Mouse (Mus musculus): ENCODE results near the gene Itln1. TPM values are rescaled to one million over a fixed set of nuclear protein-coding genes. Genes with fewer than 3 reads are reported as not detected.
"Not testable (repeated sequence)": the region's sequence is repeated elsewhere in the genome, so short reads cannot be mapped to it uniquely, and the experiment has no call there.

Itln1 gene
- total RNA-seq, 4 experiments from 2014 or later, result not detected

DNA sequence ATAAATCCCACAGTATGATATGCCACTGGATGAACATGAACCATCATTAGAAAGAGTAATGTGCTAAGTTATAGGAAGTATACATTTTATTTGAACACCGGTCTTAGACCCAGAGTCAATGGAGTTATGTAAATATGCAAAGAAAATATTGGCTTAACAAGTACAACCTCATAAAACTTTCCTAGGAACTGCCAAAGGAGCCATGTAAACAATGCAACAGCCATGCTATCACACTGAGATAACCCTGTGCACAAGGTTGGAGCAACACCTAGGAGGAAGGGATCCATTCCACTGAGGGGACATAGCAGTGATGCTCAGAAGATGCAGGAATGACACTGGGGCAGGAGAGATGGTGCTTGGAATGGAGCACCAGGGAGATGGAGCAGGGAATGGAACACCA is 21.3 kb downstream of the Itln1 start:
- DNase-seq (ENCODE audit: low spot score), result no peak

DNA sequence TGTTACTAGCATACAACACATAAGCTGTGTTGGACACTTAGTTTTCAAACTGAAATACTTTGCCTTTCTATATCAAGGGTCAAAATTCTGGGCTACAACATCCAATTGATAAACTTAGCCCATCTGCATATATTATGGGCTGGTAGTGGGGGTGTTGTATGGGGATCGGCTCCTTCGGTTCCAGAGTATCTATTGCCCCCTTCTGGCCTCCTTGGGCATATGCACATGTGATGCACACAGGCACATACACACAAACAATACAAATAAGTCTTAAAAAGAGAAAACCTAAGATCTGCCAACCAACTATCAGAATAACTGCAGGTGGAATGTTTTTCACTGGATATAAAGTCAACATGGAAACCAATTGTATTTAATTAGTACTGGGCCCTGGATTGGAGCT is 21.9 kb downstream of the Itln1 start:
- DNase-seq (ENCODE audit: low spot score), result no peak

DNA sequence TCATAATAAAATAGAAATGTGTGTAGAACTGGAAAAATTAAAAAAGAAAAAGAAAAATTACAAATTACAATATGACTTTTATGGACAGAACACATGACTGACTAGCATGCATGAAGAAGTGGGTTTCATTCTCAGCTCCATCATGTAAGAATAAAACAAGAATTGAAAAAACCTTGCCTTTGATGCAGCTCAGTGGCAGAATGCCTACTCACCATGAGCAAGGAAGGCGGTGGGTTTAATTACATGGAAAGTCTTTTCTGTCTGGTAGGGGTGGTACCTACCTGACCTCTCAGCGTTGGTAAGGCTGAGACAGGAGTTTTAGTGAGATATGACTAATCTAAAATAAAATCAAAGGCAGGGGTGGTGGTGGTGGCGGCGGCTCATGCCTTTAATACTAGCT is 30.5 kb downstream of the Itln1 start:
- DNase-seq (ENCODE audit: low spot score), result no peak

DNA sequence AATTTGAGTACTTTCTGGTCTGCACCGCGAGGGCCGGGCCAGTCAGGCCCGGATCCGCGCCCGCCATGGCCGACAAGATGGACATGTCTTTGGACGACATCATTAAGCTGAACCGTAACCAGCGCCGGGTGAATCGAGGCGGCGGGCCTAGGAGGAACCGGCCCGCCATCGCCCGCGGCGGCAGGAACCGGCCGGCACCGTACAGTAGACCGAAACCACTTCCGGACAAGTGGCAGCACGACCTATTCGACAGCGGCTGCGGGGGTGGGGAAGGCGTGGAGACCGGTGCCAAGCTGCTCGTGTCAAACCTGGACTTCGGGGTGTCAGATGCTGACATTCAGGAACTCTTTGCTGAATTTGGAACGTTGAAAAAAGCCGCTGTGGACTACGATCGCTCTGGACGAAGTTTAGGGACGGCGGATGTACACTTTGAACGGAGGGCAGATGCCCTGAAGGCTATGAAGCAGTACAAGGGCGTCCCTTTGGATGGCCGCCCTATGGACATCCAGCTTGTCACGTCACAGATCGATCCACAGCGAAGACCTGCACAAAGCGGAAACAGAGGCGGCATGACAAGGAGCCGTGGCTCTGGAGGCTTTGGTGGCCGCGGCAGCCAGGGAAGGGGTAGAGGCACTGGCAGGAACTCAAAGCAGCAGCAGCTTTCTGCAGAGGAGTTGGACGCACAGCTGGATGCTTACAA is 31.4 kb downstream of the Itln1 start:
- DNase-seq (ENCODE audit: low spot score), result peak; percentile 65

DNA sequence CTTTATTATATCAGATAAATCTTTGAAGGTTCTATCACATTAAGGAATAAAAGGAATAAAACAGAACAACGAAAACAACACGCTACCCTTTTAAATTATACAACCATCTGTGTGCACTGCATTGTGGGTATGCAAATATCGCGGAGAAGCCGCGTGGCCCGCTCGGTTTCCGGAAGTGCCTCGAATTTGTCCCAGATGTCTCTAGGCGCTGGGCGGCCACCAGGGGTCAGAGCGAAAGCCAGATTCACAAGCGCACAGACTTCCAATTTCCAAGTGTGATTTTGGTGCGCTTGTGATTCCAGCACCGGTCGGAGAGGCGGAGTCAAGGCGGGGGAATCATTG is 31.9 kb downstream of the Itln1 start, which contains the start of gene Alyref2:
Alyref2 (plus strand) TSS at position 229 of the 342 bp plus-strand sequence.
- DNase-seq (ENCODE audit: low spot score), result peak; percentile 96

DNA sequence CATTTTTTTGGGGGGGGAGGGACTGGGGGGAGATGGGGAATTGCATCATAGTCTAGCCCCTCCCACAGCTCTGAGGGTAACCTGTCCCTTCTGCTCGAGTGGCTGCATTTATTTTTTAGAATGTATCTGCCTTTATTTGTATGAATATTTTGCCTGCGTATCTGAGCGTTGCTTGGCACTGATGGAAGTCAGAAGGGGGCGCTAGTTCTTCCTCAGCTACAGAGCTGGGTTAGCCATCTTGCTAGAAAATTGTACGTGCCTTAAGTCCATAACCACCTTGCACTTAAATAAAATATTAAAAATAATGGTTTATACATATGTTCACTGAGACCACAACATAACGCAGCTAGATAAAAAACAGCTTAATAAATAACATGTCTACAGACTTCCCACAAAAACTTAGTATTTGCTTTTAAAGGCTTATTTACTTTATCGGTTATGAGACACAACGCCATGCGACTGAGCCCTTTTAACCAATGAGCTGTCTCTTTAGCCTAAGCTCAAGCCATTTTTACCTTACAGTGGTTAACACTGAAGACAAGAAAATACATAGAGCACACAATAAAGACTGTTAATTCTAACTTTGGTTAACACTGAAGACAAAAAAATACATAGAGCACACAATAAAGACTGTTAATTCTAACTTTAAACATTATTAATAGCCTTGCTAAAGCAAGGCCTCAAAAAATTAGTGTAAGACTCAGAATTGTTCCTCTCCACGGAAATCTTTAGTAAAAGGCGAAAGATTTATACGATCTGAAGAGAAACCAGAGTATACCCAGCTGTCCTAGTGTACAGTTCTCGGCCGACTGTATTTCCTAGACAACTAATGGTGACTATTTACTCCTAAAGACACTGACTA is 32.5 kb downstream of the Itln1 start:
- DNase-seq (ENCODE audit: low spot score), result peak; percentile 49

DNA sequence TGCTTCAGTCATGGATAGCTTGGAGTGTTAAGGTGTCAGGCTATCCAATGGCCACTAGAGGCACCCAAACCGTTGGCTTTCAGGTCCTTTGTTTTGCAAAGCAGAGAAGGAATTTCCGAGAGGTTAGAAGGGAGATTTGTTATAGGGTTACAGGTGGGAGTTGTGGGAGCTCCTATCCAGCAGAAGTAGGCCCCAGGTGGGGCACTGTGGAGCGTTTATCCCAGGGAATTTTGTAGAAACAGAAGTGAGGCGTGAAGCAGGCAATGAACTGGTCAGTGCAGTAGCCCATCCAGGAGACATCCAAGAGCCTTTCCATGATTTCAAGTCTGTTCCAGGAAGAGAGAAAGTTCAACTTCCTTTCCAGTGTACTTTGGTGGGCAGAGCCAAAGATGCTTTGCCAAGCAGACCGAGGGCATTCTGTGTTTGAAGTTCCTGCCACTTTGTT is 33.4 kb downstream of the Itln1 start:
- DNase-seq (ENCODE audit: low spot score), result peak; percentile 26

DNA sequence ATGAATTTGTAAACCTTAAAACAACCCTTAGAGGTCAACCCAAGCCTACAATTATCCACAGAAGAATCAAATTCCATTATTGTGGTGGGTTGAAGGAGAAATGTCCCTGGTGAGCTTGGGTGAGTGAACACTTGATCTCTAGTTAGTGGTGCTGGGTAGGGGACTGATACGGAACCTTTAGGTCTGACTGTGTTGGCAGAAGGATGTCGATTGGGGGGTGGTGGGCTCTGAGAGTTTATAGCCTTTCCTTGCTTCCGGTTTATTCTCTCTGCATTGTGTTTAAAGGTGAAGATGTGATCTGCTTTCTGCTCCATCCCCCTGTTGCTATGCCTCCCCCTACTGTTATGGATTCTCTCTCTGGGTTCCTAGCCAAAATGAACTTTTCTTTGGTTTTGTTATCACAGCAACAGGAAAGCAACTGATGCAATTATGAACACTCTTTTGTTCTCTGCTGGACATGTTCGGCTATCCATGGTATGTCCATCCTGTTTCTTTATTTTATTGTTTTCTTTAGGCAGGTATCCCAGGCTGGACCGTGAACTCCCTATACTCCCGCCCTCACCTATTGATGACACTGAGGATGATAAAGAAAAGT is 34.0 kb downstream of the Itln1 start:
- DNase-seq (ENCODE audit: low spot score), result no peak

DNA sequence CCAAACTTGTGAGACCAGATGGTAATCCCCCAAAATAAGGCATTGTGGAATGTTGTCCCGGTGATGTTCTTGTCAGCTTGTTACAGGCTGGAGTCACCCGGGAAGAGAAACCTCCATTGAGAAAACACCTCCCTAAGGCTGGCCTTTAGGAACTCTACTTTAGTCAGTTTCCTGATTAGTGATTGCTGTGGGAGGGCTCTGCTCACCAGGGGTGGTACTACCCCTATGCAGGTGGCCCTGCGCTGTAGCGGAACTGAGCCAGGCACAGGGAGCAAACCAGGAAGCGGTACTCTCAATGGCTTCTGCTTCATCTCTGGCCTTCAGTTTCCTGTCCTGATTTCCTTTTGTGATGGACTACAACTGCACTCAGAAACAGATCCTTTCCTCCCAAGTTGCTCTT is 35.2 kb downstream of the Itln1 start:
- DNase-seq (ENCODE audit: low spot score), result no peak

DNA sequence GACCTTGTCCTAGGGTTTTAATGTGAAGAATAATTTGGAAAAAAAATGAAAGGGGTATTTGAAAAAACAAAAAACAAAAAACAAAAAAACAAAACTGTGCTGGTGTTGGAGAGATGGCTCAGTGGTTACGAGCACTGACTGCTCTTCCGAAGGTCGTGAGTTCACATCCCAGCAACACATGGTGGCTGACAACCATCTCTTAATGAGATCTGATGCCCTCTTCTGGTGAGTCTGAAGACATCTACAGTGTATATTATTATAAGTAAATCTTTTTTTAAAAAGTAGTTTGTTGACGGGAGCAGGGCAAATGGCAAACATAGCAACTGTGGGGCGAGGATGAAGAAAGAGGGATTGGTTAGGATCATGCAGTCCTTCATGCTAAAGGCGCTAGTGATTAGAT is 39.7 kb downstream of the Itln1 start:
- no peak for DNase-seq (ENCODE audit: low spot score)

DNA sequence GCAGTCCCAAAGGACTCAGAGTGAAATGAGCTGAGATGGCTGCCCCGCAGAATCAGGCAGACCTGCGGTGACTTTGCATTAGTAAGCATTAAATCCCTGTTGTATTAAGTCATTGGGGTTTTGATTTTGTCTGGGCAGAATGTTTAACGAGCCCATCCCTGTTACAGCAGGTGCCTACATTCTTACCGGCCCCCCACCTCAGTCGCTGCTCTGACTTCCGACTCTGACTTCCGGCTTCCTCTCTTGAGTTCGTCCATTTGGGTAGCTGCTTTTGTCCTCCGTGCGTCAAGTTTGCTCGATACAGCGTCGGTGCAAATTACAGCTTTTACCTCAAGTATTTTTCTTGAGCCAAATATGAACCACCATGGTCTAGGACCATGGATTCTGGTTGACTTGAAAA is 40.9 kb downstream of the Itln1 start:
- no peak for DNase-seq (ENCODE audit: low spot score)

DNA sequence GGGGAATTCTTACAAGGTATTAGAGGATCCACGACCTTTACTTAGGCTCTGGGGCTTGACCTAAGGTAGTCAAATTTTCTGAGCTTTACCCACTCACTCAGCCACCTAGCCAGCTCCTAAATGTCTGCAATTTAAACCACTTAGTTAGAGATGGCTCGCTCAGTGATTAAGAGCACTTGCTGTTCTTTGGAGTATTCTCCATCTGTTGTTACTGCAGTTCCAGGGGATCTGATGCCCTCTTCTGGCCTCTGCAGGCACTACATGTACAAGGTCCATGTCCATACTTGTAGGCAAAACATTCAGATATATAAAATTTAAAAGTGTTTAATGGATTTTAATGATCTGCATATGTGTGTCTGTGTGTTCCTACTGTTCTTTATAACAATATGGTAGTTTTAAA is 56.1 kb downstream of the Itln1 start:
- peak; percentile 65 for DNase-seq (ENCODE audit: low spot score)

DNA sequence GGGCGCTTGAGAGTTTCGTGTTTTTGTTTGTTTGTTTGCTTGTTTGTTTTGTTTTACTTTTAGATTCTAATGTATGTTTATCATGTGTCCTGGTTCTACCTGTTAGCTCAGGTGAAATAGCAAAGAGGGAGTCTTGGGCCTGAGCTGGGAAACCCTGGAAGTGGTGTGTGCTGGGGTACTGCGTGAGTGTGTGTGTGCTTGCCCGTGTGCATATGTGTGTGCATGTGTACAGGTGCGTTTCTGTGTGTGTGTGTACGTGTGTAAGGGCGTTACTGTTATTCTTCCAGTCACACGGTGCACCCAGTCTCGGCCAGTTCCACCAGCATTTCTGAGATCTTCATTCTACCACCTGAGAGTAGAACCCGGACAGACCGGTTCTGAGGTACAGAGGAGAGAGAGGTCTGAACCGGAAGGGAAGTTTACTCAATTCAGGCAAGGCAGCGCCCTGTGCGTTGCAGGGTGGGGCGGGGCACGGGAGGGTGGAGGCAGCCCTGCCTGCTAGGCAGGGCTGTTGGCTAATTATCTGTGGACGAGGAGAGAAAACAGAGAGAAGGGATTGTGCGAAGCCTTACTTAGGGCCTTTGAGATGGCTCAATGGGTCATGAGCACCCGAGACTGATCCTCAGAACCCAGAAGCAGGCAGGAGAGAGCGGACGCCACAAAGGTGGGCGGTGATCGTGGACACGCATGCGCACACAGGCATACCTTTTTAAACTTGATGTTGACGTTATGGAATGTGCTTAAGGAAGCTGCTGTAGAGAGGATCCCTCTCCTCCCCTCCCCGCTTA is 57.1 kb downstream of the Itln1 start:
- no peak for DNase-seq (ENCODE audit: low spot score)

DNA sequence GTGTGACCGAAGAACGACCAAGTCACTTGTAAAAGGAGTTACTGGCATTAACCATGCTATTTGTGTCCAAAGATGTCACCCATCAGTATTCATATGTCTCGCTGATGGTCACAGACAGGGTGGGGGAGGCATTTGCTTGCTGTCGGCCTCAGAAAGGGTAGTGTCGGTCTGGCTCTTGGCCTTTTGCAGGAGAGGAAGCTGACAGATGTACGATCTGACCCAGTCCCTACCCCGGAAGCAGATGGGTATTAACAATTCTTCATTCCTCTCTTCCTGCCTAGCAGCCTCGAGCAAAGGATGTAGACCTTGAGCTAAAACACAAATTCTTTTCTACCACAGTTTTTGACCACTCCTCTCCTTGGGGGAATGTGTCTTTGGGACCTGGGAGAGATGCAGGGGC is 58.0 kb downstream of the Itln1 start:
- DNase-seq (ENCODE audit: low spot score), result no peak

DNA sequence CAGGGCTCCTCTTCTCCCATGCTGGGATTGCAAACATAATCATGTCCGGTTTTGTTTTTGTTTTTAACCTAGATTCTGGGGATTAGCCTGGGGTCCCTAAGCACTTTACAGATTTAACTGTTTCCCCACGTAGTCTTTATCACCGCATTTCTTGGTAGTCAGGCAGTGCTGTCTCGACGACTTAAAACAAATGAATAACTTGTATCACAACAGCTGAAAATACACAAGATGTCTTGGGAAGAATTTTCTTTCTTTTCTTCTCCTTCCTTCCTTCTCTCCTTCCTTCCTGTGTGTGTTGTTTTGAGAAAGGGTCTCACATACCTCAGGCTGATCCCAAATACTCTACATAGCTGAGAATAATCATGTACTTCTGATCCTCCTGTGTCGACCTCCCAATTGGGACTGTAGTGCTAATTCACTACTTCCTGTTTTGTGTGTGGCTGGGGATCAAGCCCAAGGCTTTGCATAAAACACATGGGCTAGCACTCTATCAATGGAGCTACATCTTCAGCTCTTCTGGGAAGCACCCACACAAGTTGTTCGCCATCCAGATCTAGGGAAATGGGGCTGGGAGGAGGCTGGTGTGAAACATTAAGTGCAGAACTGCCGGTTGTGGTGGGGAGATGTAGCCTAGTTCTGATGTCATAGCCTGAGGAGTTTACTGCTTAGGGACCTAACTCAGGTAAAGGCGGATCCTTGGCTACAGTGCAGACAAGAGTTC is 61.0 kb downstream of the Itln1 start:
- no peak for DNase-seq (ENCODE audit: low spot score)

DNA sequence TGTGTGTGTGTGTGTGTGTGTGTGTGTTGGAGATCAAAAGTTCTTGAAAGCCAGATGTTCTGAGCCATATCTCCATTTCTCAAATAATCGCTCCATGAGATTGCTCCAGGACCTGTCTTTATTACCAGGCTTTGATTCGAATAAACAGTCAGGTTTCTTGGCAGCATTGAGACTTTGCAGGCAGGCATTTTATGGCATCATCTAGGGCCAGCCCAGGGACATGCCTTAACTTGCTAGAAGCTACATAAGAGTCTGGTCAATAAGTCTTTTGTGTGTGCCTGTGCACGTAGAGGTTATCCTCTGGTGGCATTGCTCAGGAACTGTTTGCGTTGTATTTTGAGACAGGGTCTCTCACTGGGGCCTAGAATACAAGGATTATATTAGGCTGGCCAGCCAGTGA is 61.6 kb downstream of the Itln1 start:
- no peak for DNase-seq (ENCODE audit: low spot score)

DNA sequence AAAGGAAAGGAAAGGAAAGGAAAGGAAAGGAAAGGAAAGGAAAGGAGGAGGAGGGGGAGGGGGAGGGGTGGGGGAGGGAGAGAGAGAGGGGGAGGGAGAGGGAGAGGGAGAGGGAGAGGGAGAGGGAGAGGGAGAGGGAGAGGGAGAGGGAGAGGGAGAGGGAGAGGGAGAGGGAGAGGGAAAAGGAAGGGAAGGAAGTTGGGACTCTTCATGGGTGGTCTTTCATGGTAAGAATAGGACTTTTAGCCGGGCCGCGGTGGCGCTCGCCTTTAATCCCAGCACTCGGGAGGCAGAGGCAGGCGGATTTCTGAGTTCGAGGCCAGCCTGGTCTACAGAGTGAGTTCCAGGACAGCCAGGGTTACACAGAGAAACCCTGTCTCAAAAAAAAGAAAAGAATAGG is 63.2 kb downstream of the Itln1 start:
- DNase-seq (ENCODE audit: low spot score), result not testable (repeated sequence)

DNA sequence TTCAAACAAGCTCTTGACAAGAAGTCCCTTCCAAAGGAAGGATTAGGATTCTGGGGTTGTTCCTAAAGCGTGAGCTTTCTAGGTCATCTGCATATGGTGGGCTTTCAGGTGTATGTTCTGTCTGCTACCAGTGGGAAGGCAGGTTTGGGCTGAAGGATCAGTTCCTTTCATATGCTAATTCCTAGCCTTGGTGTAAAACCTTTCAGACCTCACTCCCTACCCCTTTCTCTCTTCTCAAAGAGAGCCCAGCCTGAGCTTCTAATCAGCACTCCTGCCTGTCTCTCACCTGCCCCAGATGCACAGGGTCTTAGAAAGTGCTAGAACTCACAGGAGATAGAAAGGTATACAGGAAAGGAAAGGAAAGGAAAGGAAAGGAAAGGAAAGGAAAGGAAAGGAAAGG is 63.6 kb downstream of the Itln1 start:
- no peak for DNase-seq (ENCODE audit: low spot score)

DNA sequence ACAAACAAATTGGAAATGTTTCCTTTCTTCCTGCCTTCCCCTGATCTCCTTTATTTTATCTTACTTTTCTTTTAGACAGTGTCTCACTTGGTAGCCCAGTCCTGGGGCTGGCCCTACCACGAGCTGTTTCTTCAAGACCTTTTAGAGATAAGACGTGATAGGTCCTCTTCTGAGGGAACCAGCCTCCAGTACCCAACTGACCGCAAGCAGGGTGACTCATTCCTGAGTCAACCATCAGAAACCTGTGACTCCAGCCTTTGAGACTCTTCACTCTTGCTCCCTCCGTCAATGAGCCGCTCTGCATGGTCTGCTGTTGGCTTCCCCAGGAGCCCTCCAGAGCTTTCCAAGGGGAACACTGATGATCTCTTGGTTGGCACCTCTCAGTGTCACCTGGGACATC is 64.2 kb downstream of the Itln1 start:
- DNase-seq (ENCODE audit: low spot score), result no peak

DNA sequence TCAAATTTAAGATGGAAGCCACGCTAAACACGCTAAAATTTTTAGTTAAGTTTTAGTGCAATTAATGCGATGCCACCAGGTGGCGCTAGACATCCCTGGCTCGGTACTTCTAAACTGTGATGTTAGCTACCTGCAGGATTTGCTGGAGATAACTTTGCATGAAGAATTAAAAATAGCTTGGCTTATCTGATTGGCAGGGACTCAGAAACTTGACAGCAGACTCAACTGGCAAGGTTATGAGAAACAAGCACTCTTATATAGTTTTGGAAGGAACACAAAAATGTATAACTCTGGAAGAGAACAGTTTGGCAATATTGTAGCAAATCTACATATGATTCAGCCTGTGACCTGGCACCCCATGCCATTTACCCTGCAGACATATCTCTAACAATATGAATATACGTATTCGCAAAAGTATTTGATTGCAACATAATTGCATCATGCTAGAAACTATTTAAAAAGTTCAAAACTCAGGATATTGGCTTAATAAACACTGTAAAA is 64.7 kb downstream of the Itln1 start:
- DNase-seq (ENCODE audit: low spot score), result peak; percentile 48

DNA sequence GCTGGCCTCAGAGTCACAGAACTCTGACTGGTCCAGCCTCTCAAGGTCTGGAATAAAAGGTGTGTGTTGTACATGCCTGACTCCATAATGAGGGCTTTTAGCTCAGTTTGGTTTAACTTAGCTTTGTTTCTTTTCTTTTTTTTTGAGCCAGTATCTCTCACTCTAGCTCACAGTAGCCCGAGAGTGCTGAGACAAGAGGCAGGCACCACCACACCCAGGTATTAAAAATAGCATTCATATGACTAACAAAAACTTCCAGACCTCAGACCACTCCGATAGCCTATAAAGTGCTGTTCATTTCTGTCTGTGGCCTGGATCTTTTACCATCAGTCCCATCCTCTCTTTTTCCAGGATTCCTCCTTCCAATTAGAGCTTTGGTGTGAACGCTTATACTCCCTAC is 65.4 kb downstream of the Itln1 start:
- DNase-seq (ENCODE audit: low spot score), result no peak
